Mouse (Mus musculus): ENCODE data around the gene Rpap1.

Rpap1 gene

GRCm38 (mm10) chr2:119798246-119798927 lies 11.1 kb upstream of the Rpap1 start:
- DNase-seq (ENCODE audit: low spot score): peak; percentile 75

- no peak for DNase-seq (ENCODE audit: low spot score)
Measured at GRCm38 (mm10) chr2:119797279-119797783, 10.0 kb upstream of the Rpap1 start, which contains the start of gene Tyro3. Tyro3 (plus strand) TSS chr2:119797733.

DNA sequence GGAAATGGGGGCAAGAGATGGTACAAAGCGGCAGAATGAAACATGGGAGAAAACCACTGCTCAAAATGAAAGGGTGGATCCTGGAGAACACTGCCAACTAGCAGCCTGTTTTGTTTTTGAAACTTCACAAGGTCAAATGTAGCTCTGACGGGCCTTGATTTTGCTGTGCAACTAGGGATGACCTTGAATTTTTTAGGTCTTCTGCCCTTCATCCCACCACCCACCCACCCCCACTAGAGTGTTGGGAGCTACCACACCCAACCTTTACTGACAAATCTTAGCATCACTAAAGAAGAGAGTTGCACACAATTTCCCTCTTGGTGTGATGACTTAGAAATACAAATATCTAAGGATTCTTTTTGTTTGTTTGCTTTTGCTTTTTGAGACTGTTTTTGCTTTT lies 2.7 kb upstream of the Rpap1 start:
- DNase-seq (ENCODE audit: low spot score): no peak

GRCm38 (mm10) chr2:119767246-119767645 lies 20.1 kb downstream of the Rpap1 start:
- DNase-seq (ENCODE audit: low spot score): no peak

- DNase-seq (ENCODE audit: low spot score): no peak
Measured at GRCm38 (mm10) chr2:119763924-119764323, 23.4 kb downstream of the Rpap1 start.

DNA sequence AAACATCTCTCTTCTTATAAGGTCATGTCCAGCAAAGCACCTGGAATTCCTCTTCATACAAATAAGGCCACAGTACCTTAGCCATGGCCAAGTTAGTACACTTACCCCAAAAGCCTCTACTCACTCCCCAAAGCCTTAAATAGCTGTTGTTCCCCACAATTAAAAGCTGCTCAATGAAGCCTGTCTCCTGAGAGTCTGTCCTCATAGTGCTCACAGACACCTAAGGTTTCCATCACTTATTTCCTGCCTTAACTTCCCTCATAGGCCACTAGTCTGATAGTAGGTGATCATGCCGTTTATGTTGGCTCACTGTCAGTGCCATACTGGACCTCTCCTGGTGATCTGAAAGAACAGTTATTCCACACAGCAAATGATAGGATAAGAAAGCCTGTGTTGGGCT lies 25.1 kb downstream of the Rpap1 start:
- no peak for DNase-seq (ENCODE audit: low spot score)

DNA sequence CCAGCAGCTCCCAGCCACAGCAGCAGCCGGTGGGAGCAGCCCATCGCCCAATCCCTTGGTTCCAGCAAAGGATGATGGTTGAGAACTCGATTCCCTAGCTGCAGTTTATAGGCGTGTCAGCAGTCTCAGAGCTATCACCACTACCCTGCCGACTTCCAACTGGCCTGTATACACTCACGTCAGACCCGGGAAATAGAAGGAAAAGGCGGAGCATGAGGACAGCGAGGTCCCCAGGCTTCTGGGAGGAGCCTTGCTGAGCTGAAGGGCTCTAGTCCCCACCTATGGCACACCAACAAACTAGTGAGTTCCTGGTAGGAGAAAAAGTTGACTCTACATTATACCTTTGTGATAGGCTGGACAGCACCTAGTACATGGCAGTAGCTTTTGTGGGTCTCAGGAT lies 27.1 kb downstream of the Rpap1 start, which contains the start of gene Ltk:
Gene Ltk (minus strand): TSS at position 181 of the 400 bp plus-strand sequence.
- no peak for DNase-seq (ENCODE audit: low spot score)

- DNase-seq (ENCODE audit: low spot score): no peak
Measured at GRCm38 (mm10) chr2:119758844-119759835, 28.2 kb downstream of the Rpap1 start.

DNA sequence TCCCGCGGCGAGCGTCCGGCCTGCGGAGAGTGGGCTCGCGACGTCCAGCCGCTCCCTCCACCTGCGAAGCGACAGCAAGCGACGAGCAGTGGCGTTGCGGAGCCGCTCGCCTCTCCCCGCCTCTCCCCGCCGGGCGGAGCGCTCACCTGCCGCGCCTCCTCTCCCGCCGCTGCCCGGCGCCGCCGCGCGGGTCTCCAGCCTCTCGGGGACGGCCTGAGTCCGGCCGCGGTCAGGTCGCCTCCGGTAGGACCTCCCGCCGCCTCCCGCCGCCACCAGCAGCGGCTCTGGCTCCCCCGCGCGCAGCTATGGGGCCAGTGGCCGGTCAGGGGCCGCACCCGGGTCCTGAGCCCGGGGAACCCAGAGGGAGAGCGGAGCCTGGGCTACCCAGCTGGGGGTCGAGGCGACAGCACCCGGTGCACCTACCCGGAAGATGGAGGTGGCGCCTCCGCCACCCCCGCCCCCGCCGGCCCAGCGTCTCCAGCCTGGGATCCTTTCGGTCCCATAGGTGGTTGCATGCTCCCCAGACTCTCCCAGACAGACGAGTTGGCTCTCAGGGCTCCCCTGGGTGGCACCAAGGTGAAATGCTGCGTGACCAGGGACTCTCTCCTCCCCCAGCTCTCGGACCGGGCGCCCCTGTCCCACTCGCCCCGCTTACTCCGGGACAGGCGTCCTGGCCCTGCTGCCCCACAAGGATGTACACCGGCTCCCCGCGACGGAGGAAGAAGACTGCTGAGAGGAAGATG lies 29.1 kb downstream of the Rpap1 start:
- DNase-seq (ENCODE audit: low spot score): no peak

GRCm38 (mm10) chr2:119757601-119758100 lies 29.7 kb downstream of the Rpap1 start:
- no peak for DNase-seq (ENCODE audit: low spot score)

- DNase-seq (ENCODE audit: low spot score): no peak
Measured at GRCm38 (mm10) chr2:119749260-119749659, 38.1 kb downstream of the Rpap1 start.

DNA sequence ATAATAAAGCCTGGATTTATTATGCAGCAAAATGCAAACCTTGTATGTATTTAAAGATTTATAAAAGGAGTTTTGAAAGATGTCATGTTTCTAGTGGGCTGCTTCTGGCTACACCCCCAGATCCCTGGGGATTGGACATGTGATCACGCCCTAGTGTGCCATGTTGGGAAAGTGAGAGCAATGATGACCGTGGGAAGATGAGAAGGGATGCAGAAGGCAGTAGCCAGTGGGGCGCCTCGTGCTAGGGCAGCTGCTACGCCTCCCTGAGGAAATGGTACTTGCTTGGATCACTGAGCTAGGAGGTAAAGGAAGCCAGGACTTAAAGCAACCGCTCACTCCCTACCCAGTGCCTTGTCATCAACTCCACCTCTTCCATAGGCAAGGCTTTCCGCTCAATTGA lies 39.8 kb downstream of the Rpap1 start:
- DNase-seq (ENCODE audit: low spot score): no peak

- no peak for DNase-seq (ENCODE audit: low spot score)
Measured at GRCm38 (mm10) chr2:119745281-119745680, 42.1 kb downstream of the Rpap1 start.

DNA sequence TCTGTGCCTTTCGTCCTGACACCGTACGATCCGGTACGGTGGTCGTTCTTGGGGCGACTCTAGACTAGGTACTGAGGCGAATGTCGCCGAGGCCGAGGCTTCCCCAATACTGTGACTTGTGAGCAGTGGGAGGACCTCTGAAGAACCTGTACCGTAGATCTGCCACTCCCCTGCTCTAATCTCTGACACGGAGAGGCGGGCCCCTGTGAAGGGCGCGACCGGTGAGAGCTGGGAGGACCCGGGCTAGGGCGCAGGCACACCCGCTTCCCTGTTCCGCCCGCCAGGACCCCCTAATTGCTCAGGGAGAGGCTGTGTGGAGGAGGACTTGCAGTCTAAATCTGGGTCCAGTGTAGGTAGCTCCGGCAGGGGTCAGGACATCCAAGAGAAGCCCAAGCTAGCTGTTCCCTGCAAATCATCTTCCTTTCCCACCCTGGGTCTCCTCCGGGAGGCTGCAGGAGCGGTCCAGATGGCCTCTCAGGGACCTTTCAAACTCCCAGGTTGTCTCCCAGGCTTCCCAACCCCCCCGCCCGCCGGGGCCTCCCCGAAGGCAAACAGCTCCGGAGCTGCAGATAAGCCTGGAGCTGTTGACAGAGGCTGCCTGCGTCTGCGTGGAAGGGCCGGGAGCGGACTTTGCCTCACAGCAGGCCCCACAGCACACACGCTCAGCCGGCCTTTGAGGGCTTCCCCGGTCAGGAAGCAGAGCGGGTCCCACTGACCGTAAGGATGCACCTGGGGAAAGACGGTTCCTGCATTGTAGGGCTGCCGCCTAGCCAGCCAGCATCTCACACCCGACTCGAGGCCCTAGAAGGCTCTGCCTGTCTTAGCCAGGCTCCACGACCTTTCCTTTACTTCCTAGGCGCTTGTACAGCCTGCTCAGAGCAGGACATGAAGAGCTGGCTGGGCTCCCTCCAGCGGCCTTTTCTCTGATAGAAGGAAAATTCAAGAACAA lies 42.9 kb downstream of the Rpap1 start:
- DNase-seq (ENCODE audit: low spot score): no peak

- no peak for DNase-seq (ENCODE audit: low spot score)
Measured at GRCm38 (mm10) chr2:119743808-119744162, 43.6 kb downstream of the Rpap1 start.

- peak; percentile 72 for DNase-seq (ENCODE audit: low spot score)
Measured at GRCm38 (mm10) chr2:119743176-119743807, 44.0 kb downstream of the Rpap1 start.

DNA sequence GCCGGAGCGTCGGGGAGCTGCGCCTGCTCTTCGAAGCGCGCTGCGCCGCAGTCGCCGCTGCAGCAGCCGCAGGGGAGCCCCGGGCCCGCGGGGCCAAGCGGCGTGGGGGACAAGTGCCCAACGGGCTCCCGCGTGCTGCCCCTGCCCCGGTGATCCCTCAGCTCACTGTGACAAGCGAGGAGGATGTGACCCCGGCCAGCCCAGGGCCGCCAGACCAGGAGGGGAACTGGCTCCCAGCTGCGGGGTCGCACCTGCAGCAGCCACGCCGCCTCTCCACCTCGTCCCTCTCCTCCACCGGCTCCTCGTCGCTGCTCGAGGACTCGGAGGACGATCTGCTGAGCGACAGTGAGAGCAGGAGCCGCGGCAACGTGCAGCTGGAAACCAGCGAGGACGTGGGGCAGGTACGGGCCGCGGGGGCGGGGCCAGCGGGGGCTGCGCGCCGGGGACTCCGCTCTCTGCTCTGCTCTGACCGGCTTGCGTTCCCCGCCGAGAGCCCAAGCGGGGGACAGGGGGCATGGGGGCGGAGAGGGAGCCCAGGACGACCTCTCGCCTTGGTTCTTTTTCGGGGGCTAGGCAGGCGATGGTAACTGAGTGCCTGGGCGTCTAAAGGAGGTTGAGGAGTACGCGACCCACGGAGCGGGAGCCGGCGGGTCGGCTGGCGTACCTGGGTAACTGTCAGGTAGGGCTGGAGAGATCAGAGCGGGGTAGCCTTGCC lies 44.7 kb downstream of the Rpap1 start:
- DNase-seq (ENCODE audit: low spot score): no peak

- DNase-seq (ENCODE audit: low spot score): peak; percentile 52
Measured at GRCm38 (mm10) chr2:119741581-119742411, 45.5 kb downstream of the Rpap1 start, which contains the start of gene Itpka. Itpka (plus strand) TSS chr2:119742337.

GRCm38 (mm10) chr2:119740567-119740966 lies 46.8 kb downstream of the Rpap1 start:
- DNase-seq (ENCODE audit: low spot score): no peak
